Mouse (Mus musculus): ENCODE results near the gene C8g.
A peak's percentile ranks its signal among the peaks of the same experiment; 100 is the strongest.

C8g gene

GRCm38 (mm10) chr2:25501593-25502486 is at the start of gene C8g:
Gene C8g, minus strand, starts transcription at chr2:25501719.
- no peak for DNase-seq

GRCm38 (mm10) chr2:25551186-25551585 is 49.7 kb upstream of the C8g start:
- DNase-seq, result peak; percentile 64 to 67

GRCm38 (mm10) chr2:25549021-25549991 is 47.8 kb upstream of the C8g start:
- peak; percentile 72 to 86 for DNase-seq

- DNase-seq, result peak; percentile 98 to 99
Observed at GRCm38 (mm10) chr2:25546811-25547491, 45.4 kb upstream of the C8g start, which contains the start of gene Traf2. Gene Traf2, minus strand, starts transcription at chr2:25546940.

- DNase-seq, result no peak
Observed at GRCm38 (mm10) chr2:25545996-25546810, 44.7 kb upstream of the C8g start.

- no peak for DNase-seq
Observed at GRCm38 (mm10) chr2:25541644-25542367, 40.3 kb upstream of the C8g start.

DNA sequence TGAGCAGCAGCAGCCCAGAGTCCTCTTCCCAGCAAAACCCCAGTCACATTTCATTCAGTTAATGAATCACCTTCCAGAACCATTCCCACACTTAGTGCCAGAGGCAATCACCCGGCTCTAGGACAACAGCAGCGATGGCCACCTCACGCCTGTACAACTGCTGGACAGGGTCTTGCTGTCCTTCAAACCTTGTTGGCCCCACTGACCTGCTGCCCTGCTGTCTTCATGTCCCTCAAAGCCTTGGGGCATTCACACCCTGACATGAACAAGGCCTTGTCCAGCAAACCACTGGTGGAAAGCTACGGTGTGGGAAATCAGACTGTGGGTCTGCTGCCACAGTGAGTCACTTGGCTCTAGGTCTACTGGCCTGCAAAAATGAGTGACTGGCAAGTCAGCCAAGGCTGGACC is 39.0 kb upstream of the C8g start:
- DNase-seq, result no peak

DNA sequence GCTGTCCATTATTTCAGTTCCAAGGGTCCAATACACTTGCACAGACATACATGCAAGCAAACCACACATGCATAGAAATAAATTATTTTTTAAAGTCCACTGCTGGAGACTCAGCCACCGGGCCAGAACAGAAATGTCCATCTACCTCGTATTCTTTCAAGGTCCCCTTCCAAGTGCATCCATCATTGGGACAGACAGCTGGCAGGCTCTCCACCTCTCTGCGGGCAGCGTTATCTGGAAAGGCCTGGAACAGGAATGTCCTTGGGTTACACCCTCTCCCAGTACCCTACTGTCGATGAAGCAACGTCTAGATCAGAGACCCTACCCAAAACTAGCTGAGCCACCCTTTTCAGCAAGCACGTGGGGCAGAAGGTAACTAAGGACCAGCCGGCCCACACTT is 35.0 kb upstream of the C8g start:
- DNase-seq, result no peak

DNA sequence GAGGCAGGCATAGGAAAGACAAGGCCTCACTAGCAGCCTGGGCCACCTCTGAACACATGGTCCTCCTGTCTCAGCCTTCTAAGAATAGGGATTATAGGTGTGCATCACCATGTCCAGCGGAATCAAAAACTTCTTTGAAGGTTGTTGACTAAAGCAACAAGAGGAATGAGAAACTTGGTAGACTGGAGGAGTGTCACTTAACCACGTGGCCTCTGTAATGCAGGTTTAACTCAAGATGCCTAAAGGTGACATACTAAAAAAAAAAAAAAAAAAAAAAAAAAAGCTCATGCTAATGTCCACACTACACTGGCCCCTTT is 33.3 kb upstream of the C8g start:
- no peak for DNase-seq

DNA sequence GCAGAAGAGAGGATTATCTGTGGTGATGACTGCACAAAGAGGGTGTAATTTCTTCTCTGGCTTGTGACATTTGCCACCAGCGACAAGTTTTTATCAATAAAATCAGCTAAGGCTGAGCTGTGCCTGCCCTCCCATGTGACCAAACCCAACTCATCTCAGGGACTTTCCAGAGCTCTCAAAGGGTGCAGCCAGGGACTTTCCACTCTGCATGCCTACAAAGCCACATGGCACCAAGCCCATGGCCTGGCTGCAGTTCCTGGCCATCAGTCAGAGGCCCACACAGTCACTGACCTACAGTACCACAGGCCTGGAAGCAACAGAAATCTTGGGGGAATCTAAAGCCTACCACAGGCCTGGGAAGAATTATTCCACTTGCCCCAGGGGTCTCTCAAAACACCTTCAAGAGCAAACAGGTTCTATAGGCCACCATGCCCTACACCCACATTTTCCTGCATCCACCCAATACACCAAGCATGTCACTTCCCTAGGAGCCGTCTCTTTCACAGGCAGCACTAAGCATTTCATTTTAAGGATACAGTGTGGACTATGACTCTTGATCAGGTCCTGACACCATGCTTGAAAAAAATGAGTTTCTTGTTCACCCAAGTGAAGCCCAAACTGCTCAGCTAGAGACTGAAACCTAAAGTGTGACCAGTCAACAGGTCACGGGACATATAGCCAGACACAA is 32.8 kb upstream of the C8g start:
- DNase-seq, result peak; percentile 31 to 36

DNA sequence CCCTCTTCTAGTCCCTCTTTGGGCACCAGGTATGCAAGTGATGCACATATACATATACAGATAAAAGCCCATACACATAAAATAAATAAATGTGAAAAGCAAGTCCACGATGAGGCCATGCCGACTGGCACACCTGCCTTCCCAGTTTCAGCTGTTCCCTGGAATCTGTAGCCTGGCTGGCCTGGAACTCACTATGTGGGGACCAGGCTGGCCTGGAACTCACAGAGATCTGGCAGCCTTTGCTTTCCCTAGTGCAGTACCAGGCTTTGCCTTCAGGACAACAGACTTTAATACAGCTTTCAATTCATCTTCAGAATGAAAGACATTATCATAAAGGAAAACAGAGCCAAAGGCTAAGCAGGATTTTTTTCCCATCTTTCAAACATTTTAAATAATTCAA is 32.2 kb upstream of the C8g start:
- no peak for DNase-seq

- DNase-seq, result no peak
Observed at GRCm38 (mm10) chr2:25526510-25527302, 25.2 kb upstream of the C8g start.

GRCm38 (mm10) chr2:25509912-25510311 is 8.4 kb upstream of the C8g start:
- DNase-seq, result no peak

GRCm38 (mm10) chr2:25506964-25507363 is 5.4 kb upstream of the C8g start:
- DNase-seq, result peak; percentile 44 to 67

- no peak for DNase-seq
Observed at GRCm38 (mm10) chr2:25505860-25506259, 4.3 kb upstream of the C8g start.

DNA sequence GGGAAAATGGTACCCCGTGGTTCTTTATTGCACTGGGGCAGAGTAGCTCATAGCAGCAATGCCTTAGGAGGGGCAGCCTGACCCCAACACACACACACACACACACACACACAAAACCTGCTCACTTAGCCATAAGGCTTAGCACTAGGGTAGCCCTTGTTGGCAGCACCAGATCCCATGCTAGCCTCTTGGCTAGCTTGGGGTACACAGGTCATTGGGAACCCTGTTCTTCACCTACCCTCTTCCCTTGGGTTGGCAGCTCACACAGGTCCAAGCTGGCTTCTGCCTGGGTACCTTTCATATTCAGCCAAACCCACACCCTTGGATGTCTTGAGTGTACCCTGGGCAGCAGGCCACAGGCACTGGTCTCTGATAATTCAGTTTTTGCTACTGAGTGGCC is 3.5 kb upstream of the C8g start:
- no peak for DNase-seq

DNA sequence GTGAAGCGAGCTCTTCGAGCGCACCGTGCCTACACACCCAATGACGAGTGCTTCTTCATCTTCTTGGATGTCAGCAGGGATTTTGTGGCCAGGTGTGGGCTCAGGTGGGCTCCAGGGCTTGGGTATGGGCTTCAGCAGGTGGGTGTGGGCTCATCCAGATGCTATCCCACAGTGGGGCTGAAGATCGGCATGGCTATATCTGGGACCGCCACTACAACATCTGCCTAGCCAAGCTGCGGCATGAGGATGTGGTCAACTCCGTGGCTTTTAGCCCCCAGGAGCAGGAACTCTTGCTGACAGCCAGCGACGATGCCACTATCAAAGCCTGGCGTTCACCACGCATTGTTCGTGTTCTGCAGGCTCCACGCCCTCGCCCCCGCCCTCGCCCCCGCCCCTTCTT is 3.0 kb upstream of the C8g start:
- no peak for DNase-seq

- no peak for DNase-seq
Observed at GRCm38 (mm10) chr2:25502726-25503125, 1.2 kb upstream of the C8g start.

- peak; percentile 80 to 87 for DNase-seq
Observed at GRCm38 (mm10) chr2:25500576-25501405, 728 bp downstream of the C8g start, which contains the start of gene Fbxw5. Gene Fbxw5, plus strand, starts transcription at chr2:25500750.
